Mouse (Mus musculus) limb, embryonic 12.5 days (tissue): ENCODE data around the gene Plek2. TPM values are rescaled to one million over a fixed set of nuclear protein-coding genes. Genes with fewer than 3 reads are reported as not detected.
A peak's percentile ranks its signal among the peaks of the same experiment; 100 is the strongest.

Source experiments
- ATAC-seq: fragments of 200-750 bp; cut with Nextera tagmentation; 2 replicates; pipeline ENCODE4 v1.8.0; 2017; ENCODE audit warnings: low read depth, moderate TSS enrichment; ENCODE audit not compliant: insufficient number of reproducible peaks, insufficient read depth, low FRiP score, low TSS enrichment
- H3K27ac ChIP-seq: fragments of 300-500 bp; sonication (generic); 2 replicates; pipeline ENCODE4 v1.5.1; 2016; ENCODE audit warnings: mild to moderate bottlenecking, moderate library complexity
- H3K27me3 ChIP-seq: fragments of 300-500 bp; sonication (generic); 2 replicates; pipeline ENCODE4 v1.6.1; 2016; ENCODE audit warnings: mild to moderate bottlenecking, moderate library complexity
- H3K36me3 ChIP-seq: fragments of 300-500 bp; sonication (generic); 2 replicates; pipeline ENCODE4 v1.6.1; 2016; ENCODE audit warnings: mild to moderate bottlenecking, moderate library complexity
- H3K4me1 ChIP-seq: fragments of 300-500 bp; sonication (generic); replicated peaks from 2 replicates; pipeline ENCODE4 v1.6.1; 2016
- H3K4me2 ChIP-seq: fragments of 300-500 bp; sonication (generic); 2 replicates; pipeline ENCODE4 v1.6.1; 2016; ENCODE audit warnings: mild to moderate bottlenecking, moderate library complexity
- H3K4me3 ChIP-seq: fragments of 300-500 bp; sonication (generic); replicated peaks from 2 replicates; pipeline ENCODE4 v1.5.1; 2016; ENCODE audit warnings: mild to moderate bottlenecking
- H3K9ac ChIP-seq: fragments of 300-500 bp; sonication (generic); replicated peaks from 2 replicates; pipeline ENCODE4 v1.6.1; 2016; ENCODE audit warnings: mild to moderate bottlenecking, moderate library complexity
- H3K9me3 ChIP-seq: fragments of 300-500 bp; sonication (generic); 2 replicates; pipeline ENCODE4 v1.6.1; 2016; ENCODE audit warnings: mild to moderate bottlenecking, moderate library complexity
- WGBS: fragments of 180-500 bp; shearing (Covaris S2); methylation state at CpG from one replicate; pipeline ENCODE4 v1.1.7; 2016; 5-methylcytosine and 5-hydroxymethylcytosine counted together
- polyA plus RNA-seq: library from polyadenylated mRNA; unstranded; fragments of >200 nt; fragmentation: Nextera tagmentation; extraction: Ambion mirVana; gene quantifications from 2 replicates; pipeline ENCODE4 v1.2.1, GENCODE M21; 2016

The Plek2 gene
- polyA plus RNA-seq, 1 experiment from 2014 or later, result 4.5 TPM

GRCm38 (mm10) chr12:78861496-78862253 lies 45.1 kb downstream of the Plek2 start, which contains the start of the genes Atp6v1d and Eif2s1:
TSS of gene Atp6v1d (minus strand) at chr12:78861638.
TSS of gene Eif2s1 (plus strand) at chr12:78861819.
- peak within 1 kb of the TSS; percentile 92 for H3K27ac ChIP-seq
- no peaks in the 10 kb centered on the region for H3K9me3 ChIP-seq
- under 1% methylated on average over 55 of the region's 55 CpGs for WGBS
- H3K4me2 ChIP-seq, result peak within 1 kb of the TSS; percentile 85
- H3K36me3 ChIP-seq, result peaks cover 12% of the 10 kb centered on the region
- H3K4me1 ChIP-seq, result peaks cover 22% of the 10 kb centered on the region
- ATAC-seq, result peak; percentile 100
- no peaks in the 10 kb centered on the region for H3K27me3 ChIP-seq
- H3K9ac ChIP-seq, result peak within 1 kb of the TSS; percentile 84
- H3K4me3 ChIP-seq, result peak within 1 kb of the TSS; percentile 79

GRCm38 (mm10) chr12:78860921-78861495 lies 45.8 kb downstream of the Plek2 start:
- Histone ChIP-seq H3K27ac (0 out of 2 replicates have a peak overlapping the region, but pooled peaks have one; percentile 53), H3K4me1 (peaks cover 22% of the 10 kb centered on the region), H3K4me2 (peak overlapping the region; percentile 85), H3K27me3 (no peaks in the 10 kb centered on the region), H3K9me3 (no peaks in the 10 kb centered on the region), H3K4me3 (peak overlapping the region; percentile 79), H3K36me3 (peaks cover 15% of the 10 kb centered on the region), H3K9ac (peak overlapping the region; percentile 66)
- WGBS, result 1% methylated on average over 30 of the region's 30 CpGs
- no peak for ATAC-seq

- no peak overlapping the region for H3K4me2 ChIP-seq
- WGBS, result 95% methylated on average over 4 of the region's 4 CpGs
- H3K36me3 ChIP-seq, result peaks cover 60% of the 10 kb centered on the region
- H3K9me3 ChIP-seq, result no peaks in the 10 kb centered on the region
- no peak for ATAC-seq
- H3K27ac ChIP-seq, result no peak overlapping the region
- no peaks in the 10 kb centered on the region for H3K4me1 ChIP-seq
- H3K9ac ChIP-seq, result no peak overlapping the region
- no peak overlapping the region for H3K4me3 ChIP-seq
- H3K27me3 ChIP-seq, result no peaks in the 10 kb centered on the region
Observed at GRCm38 (mm10) chr12:78848246-78848645, 58.5 kb downstream of the Plek2 start.

GRCm38 (mm10) chr12:78842429-78842828 lies 64.3 kb downstream of the Plek2 start:
- Histone ChIP-seq H3K9me3 (no peaks in the 10 kb centered on the region), H3K27ac (no peak overlapping the region), H3K4me1 (no peaks in the 10 kb centered on the region), H3K9ac (no peak overlapping the region), H3K36me3 (peaks cover 68% of the 10 kb centered on the region), H3K27me3 (no peaks in the 10 kb centered on the region), H3K4me2 (no peak overlapping the region), H3K4me3 (no peak overlapping the region)
- ATAC-seq, result no peak
- WGBS, result 92% methylated on average over 1 of the region's 1 CpGs

GRCm38 (mm10) chr12:78839906-78840305 lies 66.9 kb downstream of the Plek2 start:
- no peaks in the 10 kb centered on the region for H3K27me3 ChIP-seq
- no peaks in the 10 kb centered on the region for H3K9me3 ChIP-seq
- H3K9ac ChIP-seq, result no peak overlapping the region
- WGBS, result 90% methylated on average over 4 of the region's 4 CpGs
- no peak overlapping the region for H3K4me2 ChIP-seq
- no peak for ATAC-seq
- no peak overlapping the region for H3K27ac ChIP-seq
- peaks cover 74% of the 10 kb centered on the region for H3K36me3 ChIP-seq
- H3K4me1 ChIP-seq, result no peaks in the 10 kb centered on the region
- no peak overlapping the region for H3K4me3 ChIP-seq

Other genes with a start within 250 kb of the Plek2 start
- gene Fam71d, start 215.4 kb downstream of the Plek2 start, polyA plus RNA-seq, result not detected in 2 replicates
- 22.7 and 23.5 TPM in 2 replicates for gene Mpp5, start 158.1 kb downstream of the Plek2 start, polyA plus RNA-seq
- gene Atp6v1d, start 45.3 kb downstream of the Plek2 start, polyA plus RNA-seq, result 64.6 and 67.4 TPM in 2 replicates
- gene Eif2s1, start 45.1 kb downstream of the Plek2 start, polyA plus RNA-seq, result 213 and 228 TPM in 2 replicates
- 3.4 and 4.4 TPM in 2 replicates for gene Tmem229b, start 100.7 kb upstream of the Plek2 start, polyA plus RNA-seq
- gene Plekhh1, start 122.2 kb upstream of the Plek2 start, polyA plus RNA-seq, result 3.0 and 3.1 TPM in 2 replicates
- gene Pigh, start 182.7 kb upstream of the Plek2 start, polyA plus RNA-seq, result 33.8 and 36.9 TPM in 2 replicates
- 1.2 and 1.4 TPM in 2 replicates for gene Arg2, start 223.8 kb upstream of the Plek2 start, polyA plus RNA-seq